Mouse (Mus musculus) stomach, postnatal 0 days (tissue): ENCODE measurements around the gene Vps37b. TPM values are rescaled to one million over a fixed set of nuclear protein-coding genes. Genes with fewer than 3 reads are reported as not detected.

ENCODE experiments used
- ATAC-seq: fragments of 200-750 bp; cut with Nextera tagmentation; 2 replicates; pipeline ENCODE4 v1.8.0; 2017; ENCODE audit not compliant: low FRiP score, low TSS enrichment
- DNase-seq: peaks from one replicate; pipeline ENCODE4 v3.0.0-alpha.2; 2016; ENCODE audit warnings: low spot score
- H3K27ac ChIP-seq: fragments of 300-500 bp; sonication (generic); replicated peaks from 2 replicates; pipeline ENCODE4 v1.5.1; 2014; ENCODE audit warnings: mild to moderate bottlenecking, control low read depth
- H3K27me3 ChIP-seq: fragments of 300-500 bp; sonication (generic); 2 replicates; pipeline ENCODE4 v1.6.1; 2014; ENCODE audit warnings: low read length; ENCODE audit not compliant: control insufficient read depth, insufficient read depth
- H3K36me3 ChIP-seq: fragments of 300-500 bp; sonication (generic); 2 replicates; pipeline ENCODE4 v1.6.1; 2014; ENCODE audit warnings: low read length, mixed read lengths; ENCODE audit not compliant: control insufficient read depth, insufficient read depth
- H3K4me1 ChIP-seq: fragments of 300-500 bp; sonication (generic); replicated peaks from 2 replicates; pipeline ENCODE4 v1.6.1; 2014; ENCODE audit warnings: antibody characterized with exemption; ENCODE audit not compliant: control insufficient read depth, insufficient read depth
- H3K4me2 ChIP-seq: fragments of 300-500 bp; sonication (generic); replicated peaks from 2 replicates; pipeline ENCODE4 v1.6.1; 2014; ENCODE audit warnings: low read depth, mild to moderate bottlenecking, control low read depth, moderate library complexity
- H3K4me3 ChIP-seq: fragments of 300-500 bp; sonication (generic); 2 replicates; pipeline ENCODE4 v1.5.1; 2014; ENCODE audit warnings: low read depth, low read length, control low read depth
- H3K9ac ChIP-seq: fragments of 300-500 bp; sonication (generic); 2 replicates; pipeline ENCODE4 v1.6.1; 2014; ENCODE audit warnings: mild to moderate bottlenecking, low read length, control low read depth, mixed read lengths
- H3K9me3 ChIP-seq: fragments of 300-500 bp; sonication (generic); 2 replicates; pipeline ENCODE4 v1.6.1; 2016; ENCODE audit warnings: low read length; ENCODE audit not compliant: control insufficient read depth
- CTCF ChIP-seq: IDR thresholded peaks from 2 replicates; pipeline ENCODE4 v1.5.1; 2016; ENCODE audit warnings: antibody characterized with exemption, low read depth, mild to moderate bottlenecking, moderate library complexity
- EP300 ChIP-seq: optimal IDR thresholded peaks from 2 replicates; pipeline ENCODE3; 2016; ENCODE audit warnings: antibody characterized with exemption
- WGBS: fragments of 180-500 bp; shearing (Covaris S2); extraction: QIAGEN DNeasy Blood & Tissue Kit; methylation state at CpG from one replicate; pipeline ENCODE4 v1.1.7; 2014; 5-methylcytosine and 5-hydroxymethylcytosine counted together
- polyA plus RNA-seq: library from polyadenylated mRNA; unstranded; fragments of >200 nt; fragmentation: Nextera tagmentation; extraction: Ambion mirVana; gene quantifications from 2 replicates; pipeline ENCODE4 v1.2.1, GENCODE M21; 2015

The Vps37b gene
- polyA plus RNA-seq, 1 experiment from 2014 or later, result 31.0 TPM

GRCm38 (mm10) chr5:124041097-124041496 is 9.0 kb upstream of the Vps37b start:
- no peaks in the 10 kb centered on the region for H3K27me3 ChIP-seq
- H3K9me3 ChIP-seq, result no peaks in the 10 kb centered on the region
- WGBS, result 59% methylated on average over 9 of the region's 9 CpGs
- 0 out of 2 replicates have a peak, but pooled peaks cover 2% of the 10 kb centered on the region for H3K4me1 ChIP-seq
- no peak overlapping the region for H3K4me3 ChIP-seq
- ATAC-seq, result no peak
- H3K36me3 ChIP-seq, result no peaks in the 10 kb centered on the region
- no peak overlapping the region for H3K9ac ChIP-seq
- no peak for TF ChIP-seq CTCF
- no peak for TF ChIP-seq EP300
- H3K4me2 ChIP-seq, result no peak overlapping the region
- DNase-seq, result no peak
- H3K27ac ChIP-seq, result no peak overlapping the region

- Histone ChIP-seq H3K27me3 (no peaks in the 10 kb centered on the region), H3K4me3 (no peak overlapping the region), H3K27ac (no peak overlapping the region), H3K36me3 (no peaks in the 10 kb centered on the region), H3K4me1 (0 out of 2 replicates have a peak, but pooled peaks cover 2% of the 10 kb centered on the region), H3K9ac (no peak overlapping the region), H3K4me2 (no peak overlapping the region), H3K9me3 (no peaks in the 10 kb centered on the region)
- ATAC-seq, result no peak
- WGBS, result 79% methylated on average over 6 of the region's 6 CpGs
- DNase-seq, result no peak
- no peak for TF ChIP-seq CTCF
Measured at GRCm38 (mm10) chr5:124039602-124040001, 7.5 kb upstream of the Vps37b start.

GRCm38 (mm10) chr5:124036836-124037235 is 4.8 kb upstream of the Vps37b start:
- ATAC-seq, result no peak
- H3K4me3 ChIP-seq, result no peak overlapping the region
- no peaks in the 10 kb centered on the region for H3K27me3 ChIP-seq
- H3K4me2 ChIP-seq, result no peak overlapping the region
- no peaks in the 10 kb centered on the region for H3K9me3 ChIP-seq
- TF ChIP-seq EP300, result no peak
- no peak for TF ChIP-seq CTCF
- no peak for DNase-seq
- H3K36me3 ChIP-seq, result no peaks in the 10 kb centered on the region
- no peaks in the 10 kb centered on the region for H3K4me1 ChIP-seq
- no peak overlapping the region for H3K27ac ChIP-seq
- H3K9ac ChIP-seq, result no peak overlapping the region
- 56% methylated on average over 5 of the region's 5 CpGs for WGBS

DNA sequence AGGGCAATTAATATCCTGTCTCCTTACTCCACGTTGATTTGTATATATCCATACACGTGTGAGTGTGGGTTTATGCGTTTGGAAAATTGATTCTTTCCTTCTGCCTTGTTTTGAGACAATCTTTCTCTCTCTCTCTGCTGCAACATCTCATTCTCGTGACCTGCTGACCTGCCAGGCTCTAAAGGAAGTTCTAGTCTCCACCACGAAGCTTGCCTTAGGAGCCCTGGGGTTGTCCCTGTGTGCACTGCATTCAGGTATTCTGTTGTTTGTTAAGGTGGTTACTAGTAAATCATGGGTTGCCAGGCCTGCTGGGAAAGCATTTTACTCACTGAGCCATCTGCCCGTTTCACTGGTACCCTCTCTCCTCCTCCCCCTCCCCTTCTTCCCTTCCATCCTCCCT is 4.3 kb upstream of the Vps37b start:
- no peak overlapping the region for H3K4me2 ChIP-seq
- WGBS, result 31% methylated on average over 6 of the region's 6 CpGs
- ATAC-seq, result no peak
- TF ChIP-seq EP300 (no peak), CTCF (no peak)
- H3K27me3 ChIP-seq, result no peaks in the 10 kb centered on the region
- no peak overlapping the region for H3K27ac ChIP-seq
- no peaks in the 10 kb centered on the region for H3K36me3 ChIP-seq
- H3K4me3 ChIP-seq, result no peak overlapping the region
- H3K9ac ChIP-seq, result no peak overlapping the region
- H3K9me3 ChIP-seq, result no peaks in the 10 kb centered on the region
- H3K4me1 ChIP-seq, result no peaks in the 10 kb centered on the region
- DNase-seq, result no peak

DNA sequence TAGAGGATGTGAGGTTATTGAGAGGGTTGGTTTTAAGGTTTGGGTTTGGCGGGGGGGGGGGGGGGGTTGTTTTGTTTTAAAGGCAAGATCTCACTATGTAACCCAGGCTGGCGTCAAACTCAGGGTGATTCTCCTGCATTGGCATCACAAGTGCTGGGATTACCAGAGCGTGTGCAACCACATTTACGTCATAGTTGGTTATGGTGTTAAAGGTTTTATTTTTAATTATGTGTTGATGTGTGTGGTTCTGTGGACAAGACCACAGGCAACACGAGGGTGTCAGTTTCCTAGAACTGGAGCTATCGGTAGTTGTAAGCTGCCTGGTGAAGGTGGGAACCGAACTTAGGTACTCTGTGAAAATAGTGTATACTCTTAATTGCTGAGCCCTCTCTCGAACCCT is 3.7 kb upstream of the Vps37b start:
- no peaks in the 10 kb centered on the region for H3K27me3 ChIP-seq
- no peaks in the 10 kb centered on the region for H3K4me1 ChIP-seq
- DNase-seq, result no peak
- ATAC-seq, result no peak
- no peaks in the 10 kb centered on the region for H3K9me3 ChIP-seq
- H3K4me2 ChIP-seq, result no peak overlapping the region
- no peak overlapping the region for H3K4me3 ChIP-seq
- H3K27ac ChIP-seq, result no peak overlapping the region
- no peak for TF ChIP-seq EP300
- no peak for TF ChIP-seq CTCF
- 82% methylated on average over 7 of the region's 8 CpGs for WGBS
- no peak overlapping the region for H3K9ac ChIP-seq
- H3K36me3 ChIP-seq, result no peaks in the 10 kb centered on the region

DNA sequence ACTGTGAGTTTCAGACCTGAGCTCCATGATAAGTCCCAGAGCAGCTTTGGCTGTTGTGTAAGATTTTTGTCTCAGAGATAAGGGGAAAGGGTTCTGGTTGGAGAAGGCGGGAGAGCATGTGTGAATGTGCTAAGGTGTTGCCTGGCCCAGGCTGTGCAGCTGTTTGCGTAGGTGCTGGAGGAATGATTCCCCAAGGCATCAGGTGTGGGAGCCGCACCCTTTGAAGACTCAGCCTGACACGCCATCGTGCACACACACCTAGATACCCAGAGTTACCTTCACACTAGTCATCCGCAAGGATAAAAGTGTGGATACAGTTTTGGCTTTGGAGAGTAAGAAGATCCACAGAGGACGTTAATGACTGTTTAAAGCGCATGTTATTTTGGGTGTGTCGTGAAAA is 3.3 kb upstream of the Vps37b start:
- Histone ChIP-seq H3K4me3 (no peak overlapping the region), H3K4me1 (no peaks in the 10 kb centered on the region), H3K27me3 (no peaks in the 10 kb centered on the region), H3K27ac (no peak overlapping the region), H3K36me3 (no peaks in the 10 kb centered on the region), H3K9ac (no peak overlapping the region), H3K4me2 (no peak overlapping the region), H3K9me3 (no peaks in the 10 kb centered on the region)
- ATAC-seq (peak; percentile 69), DNase-seq (peak; percentile 64)
- WGBS, result 69% methylated on average over 9 of the region's 9 CpGs
- TF ChIP-seq CTCF, result no peak
- no peak for TF ChIP-seq EP300
